Mouse (Mus musculus) stomach, embryonic 14.5 days (tissue): Measurements from ENCODE around the gene B3gat1. TPM values are rescaled to one million over a fixed set of nuclear protein-coding genes. Genes with fewer than 3 reads are reported as not detected.
A peak's percentile ranks its signal among the peaks of the same experiment; 100 is the strongest.

ENCODE experiments used
- ATAC-seq: fragments of 200-750 bp; cut with Nextera tagmentation; 2 replicates; pipeline ENCODE4 v1.8.0; 2017; ENCODE audit warnings: low read depth, moderate TSS enrichment; ENCODE audit not compliant: insufficient number of reproducible peaks, insufficient read depth, low FRiP score
- H3K27ac ChIP-seq: fragments of 300-500 bp; sonication (generic); 2 replicates; pipeline ENCODE4 v1.5.1; 2014; ENCODE audit warnings: mild to moderate bottlenecking, low read length, moderate library complexity, mixed read lengths
- H3K27me3 ChIP-seq: fragments of 300-500 bp; sonication (generic); 2 replicates; pipeline ENCODE4 v1.6.1; 2014; ENCODE audit warnings: low read length, control low read depth, mixed read lengths; ENCODE audit not compliant: control insufficient read depth, insufficient read depth
- H3K36me3 ChIP-seq: fragments of 300-500 bp; sonication (generic); 2 replicates; pipeline ENCODE4 v1.6.1; 2014; ENCODE audit warnings: mild to moderate bottlenecking, control low read depth, low read length, moderate library complexity, mixed read lengths; ENCODE audit not compliant: control insufficient read depth, insufficient read depth
- H3K4me1 ChIP-seq: fragments of 300-500 bp; sonication (generic); 2 replicates; pipeline ENCODE4 v1.6.1; 2014; ENCODE audit warnings: low read length, control low read depth, mixed read lengths; ENCODE audit not compliant: control insufficient read depth, insufficient read depth
- H3K4me2 ChIP-seq: fragments of 300-500 bp; sonication (generic); replicated peaks from 2 replicates; pipeline ENCODE4 v1.6.1; 2014; ENCODE audit warnings: low read depth, low read length, control low read depth
- H3K4me3 ChIP-seq: fragments of 300-500 bp; sonication (generic); 2 replicates; pipeline ENCODE4 v1.5.1; 2014; ENCODE audit warnings: low read depth, low read length, control low read depth
- H3K9ac ChIP-seq: fragments of 300-500 bp; sonication (generic); replicated peaks from 2 replicates; pipeline ENCODE4 v1.6.1; 2014; ENCODE audit warnings: low read depth, mild to moderate bottlenecking, control low read depth, low read length, moderate library complexity, mixed read lengths
- H3K9me3 ChIP-seq: fragments of 300-500 bp; sonication (generic); 2 replicates; pipeline ENCODE4 v1.6.1; 2016; ENCODE audit warnings: low read depth, low read length, control low read depth; ENCODE audit not compliant: control insufficient read depth
- WGBS: fragments of 180-500 bp; shearing (Covaris S2); extraction: QIAGEN DNeasy Blood & Tissue Kit; methylation state at CpG from one replicate; pipeline ENCODE4 v1.1.7; 2014; 5-methylcytosine and 5-hydroxymethylcytosine counted together
- polyA plus RNA-seq: library from polyadenylated mRNA; unstranded; fragments of >200 nt; fragmentation: Nextera tagmentation; extraction: Ambion mirVana; gene quantifications from 2 replicates; pipeline ENCODE4 v1.2.1, GENCODE M21; 2014

The B3gat1 gene
- polyA plus RNA-seq, 1 experiment from 2014 or later: 0.38 TPM

DNA sequence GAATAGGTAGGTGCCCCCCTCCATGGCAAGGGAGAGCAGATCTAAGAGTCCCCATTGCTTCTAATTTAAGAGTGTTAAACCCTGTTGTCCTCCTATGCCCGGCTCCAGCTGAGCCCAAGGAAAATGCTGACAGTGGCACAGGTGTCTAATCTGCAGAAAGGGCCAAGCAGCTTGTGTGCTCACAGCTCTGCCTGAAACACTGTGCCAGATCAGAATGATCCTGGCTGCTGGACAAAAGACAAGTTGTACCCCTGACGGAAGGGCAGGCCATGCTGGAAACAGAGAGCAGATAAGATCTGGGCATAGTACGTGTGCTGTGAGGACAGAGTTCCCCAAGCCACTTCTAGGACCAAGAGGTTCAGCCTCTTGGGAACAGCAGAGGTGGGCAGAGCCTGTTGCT is 59.3 kb downstream of the B3gat1 start:
- no peaks in the 10 kb centered on the region for H3K36me3 ChIP-seq
- no peaks in the 10 kb centered on the region for H3K4me1 ChIP-seq
- H3K9ac ChIP-seq: no peak overlapping the region
- WGBS: 66% methylated on average over 3 of the region's 3 CpGs
- H3K27ac ChIP-seq: no peak overlapping the region
- no peak overlapping the region for H3K4me2 ChIP-seq
- H3K4me3 ChIP-seq: no peak overlapping the region
- no peaks in the 10 kb centered on the region for H3K9me3 ChIP-seq
- H3K27me3 ChIP-seq: no peaks in the 10 kb centered on the region
- ATAC-seq: no peak

DNA sequence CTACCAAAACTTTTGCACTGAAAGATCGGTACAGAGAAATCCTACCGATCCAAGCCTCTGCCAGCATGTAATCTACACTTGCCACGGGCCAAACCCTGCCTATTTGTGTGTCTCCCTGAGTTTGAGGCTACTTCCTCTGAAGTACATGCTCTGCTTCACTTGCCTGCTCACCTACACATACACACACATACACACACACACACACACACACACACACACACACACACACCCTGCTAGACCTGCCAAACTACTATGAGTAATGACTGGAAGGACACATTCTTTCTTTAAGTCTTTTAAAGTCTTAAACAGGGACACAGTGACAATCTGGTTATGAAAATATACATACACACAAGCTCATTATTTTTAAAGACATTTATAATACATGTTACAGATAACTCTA is 64.7 kb downstream of the B3gat1 start:
- Histone ChIP-seq H3K9ac (no peak overlapping the region), H3K27ac (no peak overlapping the region), H3K27me3 (no peaks in the 10 kb centered on the region), H3K9me3 (no peaks in the 10 kb centered on the region), H3K4me3 (no peak overlapping the region), H3K36me3 (no peaks in the 10 kb centered on the region), H3K4me2 (no peak overlapping the region), H3K4me1 (no peaks in the 10 kb centered on the region)
- no peak for ATAC-seq
- WGBS: 82% methylated on average over 3 of the region's 3 CpGs

GRCm38 (mm10) chr9:26798731-26799130 is 65.2 kb downstream of the B3gat1 start:
- ATAC-seq: no peak
- no peak overlapping the region for H3K4me3 ChIP-seq
- no peak overlapping the region for H3K27ac ChIP-seq
- 77% methylated on average over 1 of the region's 1 CpGs for WGBS
- no peak overlapping the region for H3K9ac ChIP-seq
- H3K36me3 ChIP-seq: no peaks in the 10 kb centered on the region
- H3K27me3 ChIP-seq: no peaks in the 10 kb centered on the region
- H3K9me3 ChIP-seq: no peaks in the 10 kb centered on the region
- H3K4me1 ChIP-seq: no peaks in the 10 kb centered on the region
- H3K4me2 ChIP-seq: no peak overlapping the region

GRCm38 (mm10) chr9:26800357-26800756 is 66.8 kb downstream of the B3gat1 start:
- 91% methylated on average over 2 of the region's 2 CpGs for WGBS
- H3K27me3 ChIP-seq: no peaks in the 10 kb centered on the region
- H3K9ac ChIP-seq: no peak overlapping the region
- H3K4me1 ChIP-seq: no peaks in the 10 kb centered on the region
- H3K36me3 ChIP-seq: no peaks in the 10 kb centered on the region
- ATAC-seq: no peak
- H3K4me2 ChIP-seq: no peak overlapping the region
- H3K27ac ChIP-seq: no peak overlapping the region
- no peak overlapping the region for H3K4me3 ChIP-seq
- H3K9me3 ChIP-seq: no peaks in the 10 kb centered on the region

- Histone ChIP-seq H3K4me3 (no peak overlapping the region), H3K27ac (no peak overlapping the region), H3K9me3 (no peaks in the 10 kb centered on the region), H3K27me3 (no peaks in the 10 kb centered on the region), H3K36me3 (no peaks in the 10 kb centered on the region), H3K4me1 (0 out of 2 replicates have a peak, but pooled peaks cover 3% of the 10 kb centered on the region), H3K9ac (no peak overlapping the region), H3K4me2 (no peak overlapping the region)
- no peak for ATAC-seq
Observed at GRCm38 (mm10) chr9:26804321-26804720, 70.8 kb downstream of the B3gat1 start.

DNA sequence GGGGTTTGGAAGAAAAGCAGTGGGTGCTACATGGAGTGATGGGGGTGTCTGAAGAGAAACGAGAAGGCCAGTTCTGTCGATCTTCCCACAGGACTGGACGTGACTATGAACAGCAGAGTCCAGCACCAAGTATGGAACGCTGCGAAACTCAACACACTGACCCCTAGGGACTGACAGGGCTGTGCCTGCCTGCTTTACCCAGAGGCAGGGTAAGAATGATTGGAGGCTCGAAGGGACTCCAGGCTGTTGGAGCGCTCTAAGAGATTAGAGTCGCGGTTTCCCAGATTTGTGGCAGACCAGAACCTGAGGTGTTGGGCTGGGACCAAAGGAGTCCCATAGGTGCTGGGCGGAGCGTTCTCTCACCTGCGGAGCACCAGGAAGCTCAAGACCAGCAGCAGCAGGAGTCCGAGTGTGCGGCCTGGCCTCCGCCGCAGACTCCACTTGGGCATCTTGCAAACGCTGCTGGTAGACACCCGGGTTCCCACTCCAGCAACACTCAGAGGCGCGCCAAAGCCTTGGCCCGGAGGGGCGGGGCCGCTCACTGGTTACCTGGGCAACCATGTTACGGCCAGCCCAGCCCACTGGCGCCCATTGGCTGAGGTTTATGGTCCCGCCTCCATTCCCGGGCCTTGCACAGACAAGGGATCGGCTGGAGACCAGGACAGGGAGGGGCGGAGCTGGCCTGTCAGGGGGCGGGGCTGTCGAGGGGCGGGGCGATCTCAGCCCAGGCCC is 72.6 kb downstream of the B3gat1 start, which contains the start of gene Glb1l2:
TSS of gene Glb1l2 (minus strand) at position 534 of the 732 bp plus-strand sequence.
- WGBS: under 1% methylated on average over 33 of the region's 33 CpGs

GRCm38 (mm10) chr9:26808735-26809134 is 75.2 kb downstream of the B3gat1 start:
- 79% methylated on average over 2 of the region's 2 CpGs for WGBS

More for the DNA sequence above, 72.6 kb downstream of the B3gat1 start, which contains the start of gene Glb1l2:
- peak within 1 kb of the TSS; percentile 61; the same call in 1 of the 2 replicates for H3K27ac ChIP-seq
- H3K27me3 ChIP-seq: no peaks in the 10 kb centered on the region
- peak within 1 kb of the TSS; percentile 82 for H3K4me2 ChIP-seq
- no peaks in the 10 kb centered on the region for H3K9me3 ChIP-seq
- peak; percentile 100 for ATAC-seq
- 0 out of 2 replicates have a peak, but pooled peaks cover 3% of the 10 kb centered on the region for H3K4me1 ChIP-seq
- peak within 1 kb of the TSS; percentile 46 for H3K4me3 ChIP-seq
- H3K9ac ChIP-seq: peak within 1 kb of the TSS; percentile 21; the same call in 1 of the 2 replicates
- H3K36me3 ChIP-seq: no peaks in the 10 kb centered on the region

More at GRCm38 (mm10) chr9:26808735-26809134, 75.2 kb downstream of the B3gat1 start:
- no peak overlapping the region for H3K4me2 ChIP-seq
- H3K4me1 ChIP-seq: 0 out of 2 replicates have a peak, but pooled peaks cover 3% of the 10 kb centered on the region
- no peak overlapping the region for H3K9ac ChIP-seq
- no peaks in the 10 kb centered on the region for H3K36me3 ChIP-seq
- H3K4me3 ChIP-seq: no peak overlapping the region
- no peak overlapping the region for H3K27ac ChIP-seq
- H3K27me3 ChIP-seq: no peaks in the 10 kb centered on the region
- no peaks in the 10 kb centered on the region for H3K9me3 ChIP-seq
- ATAC-seq: no peak
